Comparison of ENCODE assay signal across 23 mouse cellular contexts in the genomic region with DNA sequence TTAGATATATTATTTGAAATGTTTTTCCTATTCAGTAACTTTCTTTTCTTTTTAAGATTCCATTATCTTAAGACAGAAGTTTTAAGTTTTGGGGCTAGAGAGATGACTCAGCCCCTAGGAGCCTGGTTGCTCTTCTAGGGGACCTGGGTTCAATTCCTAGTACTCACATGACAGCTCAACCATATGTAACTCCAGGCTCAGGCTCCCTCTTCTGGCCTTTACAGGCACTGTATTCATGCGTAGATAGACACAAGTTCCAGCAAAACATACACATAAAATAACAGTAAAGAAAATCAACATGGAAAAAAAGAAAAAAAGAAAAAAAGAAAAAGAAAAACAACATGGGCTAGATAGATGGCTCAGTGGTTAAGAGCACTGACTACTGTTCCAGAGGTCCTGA. TPM values are rescaled to one million over a fixed set of nuclear protein-coding genes. Genes with fewer than 3 reads are reported as not detected.
DNase-seq lines count a peak whose midpoint lies in the region; ATAC-seq and TF ChIP-seq lines count a peak whose summit lies in the region.
"Had no signal": no experiment of that assay in that cellular context is flagged by ENCODE, and none has a peak within 500 bp of the region (broad histone marks: within the 10 kb centered on the region; RNA-seq: fewer than 3 reads in every experiment).

No protein-coding gene starts in this region.

- no peak for TF ChIP-seq EP300 in ES-Bruce4 (IDR thresholded peaks at IDR 0.05; ENCODE audit: insufficient read depth, low read depth, low read length)

- 90% methylated on average over 1 of the region's 1 CpGs for WGBS in forebrain, embryonic 11.5 days
- WGBS in forebrain, embryonic 13.5 days: 76% methylated on average over 1 of the region's 1 CpGs

- no peaks in the 10 kb centered on the region for H3K27me3 ChIP-seq in forebrain, embryonic 11.5 days (ENCODE audit: control insufficient read depth, insufficient read depth, low read length)
- H3K27me3 ChIP-seq in forebrain, embryonic 13.5 days: peaks cover 17% of the 10 kb centered on the region
- H3K27me3 ChIP-seq in ES-Bruce4 (ENCODE audit: control insufficient read depth, insufficient read depth, low read length, poor library complexity, severe bottlenecking): no peaks in the 10 kb centered on the region

- no peak overlapping the region for H3K9ac ChIP-seq in forebrain, embryonic 11.5 days (ENCODE audit: low read length)
- no peak overlapping the region for H3K9ac ChIP-seq in forebrain, embryonic 13.5 days
- H3K9ac ChIP-seq in ES-Bruce4 (ENCODE audit: low read depth, poor library complexity, severe bottlenecking): no peak overlapping the region
- H3K9ac ChIP-seq: embryonic facial prominence, embryonic 12.5 days; forebrain, embryonic 15.5 days; limb, embryonic 15.5 days; midbrain, embryonic 15.5 days had no signal

- ATAC-seq in forebrain, embryonic 11.5 days (replicated peaks; ENCODE audit: low FRiP score): no peak
- no peak for ATAC-seq in forebrain, embryonic 13.5 days
- ATAC-seq: forebrain, embryonic 15.5 days; midbrain, embryonic 15.5 days had no signal

- no peak for TF ChIP-seq POLR2A in ES-Bruce4 (IDR thresholded peaks at IDR 0.05; ENCODE audit: insufficient read depth, low read length)

- no peak overlapping the region for H3K4me2 ChIP-seq in forebrain, embryonic 11.5 days (ENCODE audit: low read depth, low read length, severe bottlenecking)
- no peak overlapping the region for H3K4me2 ChIP-seq in forebrain, embryonic 13.5 days
- H3K4me2 ChIP-seq: embryonic facial prominence, embryonic 12.5 days; forebrain, embryonic 15.5 days; heart, embryonic 11.5 days; limb, embryonic 15.5 days; midbrain, embryonic 15.5 days had no signal

- peak; percentile 4; the same call in 1 of the 2 replicates for TF ChIP-seq CTCF in left cerebral cortex, adult 2 months (IDR thresholded peaks at IDR 0.05)
- TF ChIP-seq CTCF in ES-Bruce4 (IDR thresholded peaks at IDR 0.05; ENCODE audit: low read depth, low read length): peak; percentile 8

- intact Hi-C loops in left cerebral cortex, adult 2 months (cut with DNase I): no loop called here

- H3K9me3 ChIP-seq in forebrain, embryonic 11.5 days (ENCODE audit: control insufficient read depth, low read length): no peaks in the 10 kb centered on the region
- H3K9me3 ChIP-seq in forebrain, embryonic 13.5 days (replicated peaks): no peaks in the 10 kb centered on the region
- no peaks in the 10 kb centered on the region for H3K9me3 ChIP-seq in ES-Bruce4 (replicated peaks; ENCODE audit: control insufficient read depth, insufficient read depth, low read length, poor library complexity, severe bottlenecking)
- H3K9me3 ChIP-seq: embryonic facial prominence, embryonic 12.5 days; forebrain, embryonic 15.5 days; limb, embryonic 15.5 days; midbrain, embryonic 15.5 days had no signal

- peak; percentile 5 for DNase-seq in forebrain, embryonic 11.5 days (ENCODE audit: low spot score)
- no peak for DNase-seq in left cerebral cortex, adult 2 months (ENCODE audit: extremely low spot score in 1 of 2, low spot score in 2 of 2)
- no peak for DNase-seq in left cerebral cortex, adult 18-20 months (ENCODE audit: low spot score in 2 of 2)
- DNase-seq in induced T-regulatory cell, adult 2 months (ENCODE audit: low read depth): peak; percentile 40
- no peak for DNase-seq in urinary bladder, postnatal 10 days (ENCODE audit: low spot score)
- DNase-seq: cerebellum, adult 8-10 months; heart, postnatal 10 days; layer of hippocampus, postnatal 36 days; lung, adult 2 months; lung, postnatal 36 days; right cerebral cortex, postnatal 14 days; spleen, adult 18-20 months had no signal

- no peak overlapping the region for H3K4me3 ChIP-seq in forebrain, embryonic 11.5 days (ENCODE audit: low read depth, low read length)
- no peak overlapping the region for H3K4me3 ChIP-seq in forebrain, embryonic 13.5 days
- no peak overlapping the region for H3K4me3 ChIP-seq in left cerebral cortex, adult 2 months
- H3K4me3 ChIP-seq in ES-Bruce4 (ENCODE audit: low read depth, low read length): no peak overlapping the region
- H3K4me3 ChIP-seq: embryonic facial prominence, embryonic 12.5 days; erythroblast, embryonic 14.5 days; forebrain, embryonic 15.5 days; limb, embryonic 15.5 days; midbrain, embryonic 15.5 days; myocyte had no signal

- H3K4me1 ChIP-seq in forebrain, embryonic 11.5 days (replicated peaks; ENCODE audit: control insufficient read depth, insufficient read depth, low read length): no peaks in the 10 kb centered on the region
- no peaks in the 10 kb centered on the region for H3K4me1 ChIP-seq in forebrain, embryonic 13.5 days
- H3K4me1 ChIP-seq in ES-Bruce4 (ENCODE audit: control insufficient read depth, insufficient read depth, low read length): no peaks in the 10 kb centered on the region
- H3K4me1 ChIP-seq: embryonic facial prominence, embryonic 12.5 days; forebrain, embryonic 15.5 days; midbrain, embryonic 15.5 days had no signal

- H3K36me3 ChIP-seq in forebrain, embryonic 11.5 days (ENCODE audit: control insufficient read depth, insufficient read depth, low read length): no peaks in the 10 kb centered on the region
- H3K36me3 ChIP-seq in forebrain, embryonic 13.5 days (ENCODE audit: poor library complexity, severe bottlenecking): no peaks in the 10 kb centered on the region
- H3K36me3 ChIP-seq in ES-Bruce4 (ENCODE audit: control insufficient read depth, insufficient read depth, low read length, poor library complexity, severe bottlenecking): no peaks in the 10 kb centered on the region
- H3K36me3 ChIP-seq: embryonic facial prominence, embryonic 12.5 days; forebrain, embryonic 15.5 days; limb, embryonic 15.5 days; midbrain, embryonic 15.5 days had no signal

- no peak overlapping the region for H3K27ac ChIP-seq in forebrain, embryonic 11.5 days (ENCODE audit: low read depth, low read length)
- no peak overlapping the region for H3K27ac ChIP-seq in forebrain, embryonic 13.5 days
- no peak overlapping the region for H3K27ac ChIP-seq in left cerebral cortex, adult 2 months
- no peak overlapping the region for H3K27ac ChIP-seq in ES-Bruce4 (ENCODE audit: insufficient read depth, low read length)
- H3K27ac ChIP-seq: embryonic facial prominence, embryonic 12.5 days; forebrain, embryonic 15.5 days; limb, embryonic 15.5 days; midbrain, embryonic 15.5 days had no signal

RNA-seq across cellular contexts. Expression of a gene that starts 4.9 kb away (rescaled TPM):
- 1.9 and 2.1 TPM in 2 replicates for polyA plus RNA-seq in forebrain, embryonic 11.5 days (2014; fragmentation: Nextera tagmentation; extraction: Ambion mirVana)
- polyA plus RNA-seq in forebrain, embryonic 13.5 days (2015; fragmentation: Nextera tagmentation; extraction: Ambion mirVana): 5.4 and 6.3 TPM in 2 replicates
- 100 to 1,000 TPM; 125 to 128 TPM for total RNA-seq in left cerebral cortex, adult 2 months (2021)
- total RNA-seq in left cerebral cortex, adult 18-20 months (2021): 100 to 1,000 TPM; 111 to 145 TPM
- polyA plus RNA-seq in ES-Bruce4 (2011; ENCODE audit: insufficient read depth, insufficient read length, low read depth, missing spikeins): 9.4 and 14.3 TPM in 2 replicates

RNA-seq across cellular contexts. Expression of a gene that starts 18.8 kb away (rescaled TPM):
- polyA plus RNA-seq in forebrain, embryonic 11.5 days (2014; fragmentation: Nextera tagmentation; extraction: Ambion mirVana): 195 and 197 TPM in 2 replicates
- 193 and 202 TPM in 2 replicates for polyA plus RNA-seq in forebrain, embryonic 13.5 days (2015; fragmentation: Nextera tagmentation; extraction: Ambion mirVana)
- 10 to 100 TPM; 69.1 to 74.5 TPM for total RNA-seq in left cerebral cortex, adult 2 months (2021)
- total RNA-seq in left cerebral cortex, adult 18-20 months (2021): 10 to 100 TPM; 69.7 to 81.2 TPM
- 113 TPM in 2 replicates for polyA plus RNA-seq in ES-Bruce4 (2011; ENCODE audit: insufficient read depth, insufficient read length, low read depth, missing spikeins)

RNA-seq across cellular contexts. Expression of a gene that starts 18.9 kb away (rescaled TPM):
- polyA plus RNA-seq in forebrain, embryonic 11.5 days (2014; fragmentation: Nextera tagmentation; extraction: Ambion mirVana): 225 and 271 TPM in 2 replicates
- polyA plus RNA-seq in forebrain, embryonic 13.5 days (2015; fragmentation: Nextera tagmentation; extraction: Ambion mirVana): 146 and 153 TPM in 2 replicates
- 10 to 100 TPM; 22.6 to 23.4 TPM for total RNA-seq in left cerebral cortex, adult 2 months (2021)
- 10 to 100 TPM; 22.0 to 24.4 TPM for total RNA-seq in left cerebral cortex, adult 18-20 months (2021)
- polyA plus RNA-seq in ES-Bruce4 (2011; ENCODE audit: insufficient read depth, insufficient read length, low read depth, missing spikeins): 383 and 401 TPM in 2 replicates

RNA-seq across cellular contexts. Expression of a gene that starts 21.2 kb away (rescaled TPM):
- polyA plus RNA-seq in forebrain, embryonic 11.5 days (2014; fragmentation: Nextera tagmentation; extraction: Ambion mirVana): 1.1 and 1.8 TPM in 2 replicates
- 2.2 and 3.1 TPM in 2 replicates for polyA plus RNA-seq in forebrain, embryonic 13.5 days (2015; fragmentation: Nextera tagmentation; extraction: Ambion mirVana)
- total RNA-seq in left cerebral cortex, adult 2 months (2021): 1 to 10 TPM; 5.0 to 6.0 TPM
- total RNA-seq in left cerebral cortex, adult 18-20 months (2021): 1 to 10 TPM; 6.5 to 6.8 TPM
- polyA plus RNA-seq in ES-Bruce4 (2011; ENCODE audit: insufficient read depth, insufficient read length, low read depth, missing spikeins): 2.1 and 3.9 TPM in 2 replicates

RNA-seq across cellular contexts. Expression of a gene that starts 26.4 kb away (rescaled TPM):
- 1.3 and 2.3 TPM in 2 replicates for polyA plus RNA-seq in forebrain, embryonic 11.5 days (2014; fragmentation: Nextera tagmentation; extraction: Ambion mirVana)
- polyA plus RNA-seq in forebrain, embryonic 13.5 days (2015; fragmentation: Nextera tagmentation; extraction: Ambion mirVana): 1.5 and 2.0 TPM in 2 replicates
- total RNA-seq in left cerebral cortex, adult 2 months (2021): not detected
- not detected for total RNA-seq in left cerebral cortex, adult 18-20 months (2021)
- polyA plus RNA-seq in ES-Bruce4 (2011; ENCODE audit: insufficient read depth, insufficient read length, low read depth, missing spikeins): not detected in 2 replicates
- total RNA-seq: layer of hippocampus, postnatal 36 days; left cerebral cortex, postnatal 36 days had no signal
- polyA plus RNA-seq: cortical plate, adult 2 months had no signal

Comparison
In these comparisons a context has a peak if more than half of its experiments do, and no peak if none do; other contexts are left out.
1. DNase-seq: peak in forebrain, embryonic 11.5 days (single experiment) and induced T-regulatory cell, adult 2 months (single experiment); none in left cerebral cortex, adult 2 months (0 of 2), left cerebral cortex, adult 18-20 months (0 of 2) and urinary bladder, postnatal 10 days (single experiment).